Mouse (Mus musculus) heart, embryonic 12.5 days (tissue): ENCODE measurements at regions not wholly inside any gene's neighbourhood (a gene's known extent, or its start where the extent isn't known, plus 50 kb on each side); places are given as distances from the start of the nearest gene placed in this dataset.

Experiments
- ATAC-seq: fragments of 200-750 bp; cut with Nextera tagmentation; 2 replicates; pipeline ENCODE4 v1.8.0; 2017; ENCODE audit warnings: moderate TSS enrichment, moderate library complexity; ENCODE audit not compliant: insufficient number of reproducible peaks, low FRiP score
- H3K27ac ChIP-seq: fragments of 300-500 bp; sonication (generic); 2 replicates; pipeline ENCODE4 v1.5.1; 2016; ENCODE audit warnings: mild to moderate bottlenecking, moderate library complexity; ENCODE audit not compliant: poor library complexity, severe bottlenecking
- H3K27me3 ChIP-seq: fragments of 300-500 bp; sonication (generic); replicated peaks from 2 replicates; pipeline ENCODE4 v1.6.1; 2016; ENCODE audit warnings: mild to moderate bottlenecking, moderate library complexity
- H3K36me3 ChIP-seq: fragments of 300-500 bp; sonication (generic); 2 replicates; pipeline ENCODE4 v1.6.1; 2016; ENCODE audit warnings: mild to moderate bottlenecking, moderate library complexity
- H3K4me1 ChIP-seq: fragments of 300-500 bp; sonication (generic); replicated peaks from 2 replicates; pipeline ENCODE4 v1.6.1; 2016; ENCODE audit warnings: mild to moderate bottlenecking
- H3K4me2 ChIP-seq: fragments of 300-500 bp; sonication (generic); 2 replicates; pipeline ENCODE4 v1.6.1; 2016; ENCODE audit warnings: mild to moderate bottlenecking, moderate library complexity
- H3K4me3 ChIP-seq: fragments of 300-500 bp; sonication (generic); 2 replicates; pipeline ENCODE4 v1.5.1; 2016; ENCODE audit warnings: mild to moderate bottlenecking
- H3K9ac ChIP-seq: fragments of 300-500 bp; sonication (generic); 2 replicates; pipeline ENCODE4 v1.6.1; 2016; ENCODE audit warnings: mild to moderate bottlenecking, moderate library complexity
- H3K9me3 ChIP-seq: fragments of 300-500 bp; sonication (generic); replicated peaks from 2 replicates; pipeline ENCODE4 v1.6.1; 2016; ENCODE audit warnings: mild to moderate bottlenecking, moderate library complexity
- WGBS: fragments of 180-500 bp; shearing (Covaris S2); methylation state at CpG from one replicate; pipeline ENCODE4 v1.1.7; 2016; 5-methylcytosine and 5-hydroxymethylcytosine counted together

DNA sequence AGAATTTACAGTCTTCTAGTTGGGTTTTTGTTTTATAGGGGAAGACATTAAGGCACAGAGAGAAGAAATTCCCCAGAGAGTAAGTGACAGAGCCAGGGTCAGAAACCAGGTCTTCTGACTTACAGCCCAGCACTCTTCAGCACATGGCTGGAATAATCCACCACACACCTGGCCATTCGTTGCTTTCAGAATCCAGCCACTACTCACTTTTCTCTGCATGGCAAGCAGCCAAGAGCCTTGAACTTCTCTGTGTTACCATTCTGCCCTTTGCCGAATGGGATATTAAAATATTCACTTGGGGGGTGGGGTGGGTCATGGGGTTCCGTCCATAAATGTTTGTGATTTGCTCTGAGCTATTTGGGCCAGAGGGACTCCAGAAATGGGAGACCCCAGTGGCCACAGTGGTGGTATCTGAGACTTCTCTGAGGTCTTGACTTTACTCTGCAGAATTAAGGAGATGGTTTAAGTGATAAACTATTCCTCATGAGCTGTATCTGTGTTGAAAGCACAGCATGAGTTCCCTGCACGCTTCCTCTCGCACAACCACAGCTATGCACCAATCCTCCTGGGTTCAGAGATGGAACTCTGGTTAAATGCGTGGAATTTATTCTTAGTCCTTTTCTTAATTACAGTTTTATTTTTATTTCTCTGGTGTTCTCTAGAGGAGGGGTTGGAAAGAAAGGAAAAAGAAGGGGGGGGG is 488.9 kb upstream of the Tnc start:
- no peak for ATAC-seq
- 70% methylated on average over 6 of the region's 6 CpGs for WGBS

DNA sequence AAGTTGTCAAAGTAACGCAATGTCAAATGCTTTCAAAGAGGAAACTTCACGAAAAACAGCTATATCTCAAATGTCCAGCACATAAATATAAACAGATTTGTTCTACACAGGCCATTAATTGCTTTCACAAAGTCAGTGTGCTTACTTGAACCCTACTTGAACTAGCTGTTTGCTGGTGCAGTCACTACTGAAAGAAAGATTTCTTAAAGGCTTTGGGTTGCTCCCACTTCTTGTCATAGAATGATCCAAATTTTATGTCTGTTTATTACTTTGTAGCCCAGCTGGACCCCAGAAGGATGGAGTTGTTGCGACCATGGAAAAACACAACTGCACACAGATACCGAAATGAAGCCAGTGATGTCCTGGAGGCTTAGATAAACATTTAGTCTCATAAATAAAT is 491.2 kb upstream of the Tnc start:
- no peak overlapping the region for H3K27ac ChIP-seq
- no peak for ATAC-seq
- no peaks in the 10 kb centered on the region for H3K4me1 ChIP-seq
- H3K4me3 ChIP-seq: no peak overlapping the region
- no peaks in the 10 kb centered on the region for H3K9me3 ChIP-seq
- no peaks in the 10 kb centered on the region for H3K36me3 ChIP-seq
- H3K4me2 ChIP-seq: no peak overlapping the region
- no peak overlapping the region for H3K9ac ChIP-seq
- H3K27me3 ChIP-seq: no peaks in the 10 kb centered on the region
- WGBS: 80% methylated on average over 4 of the region's 4 CpGs

More for the DNA sequence above, 488.9 kb upstream of the Tnc start:
- H3K4me3 ChIP-seq: no peak overlapping the region
- no peaks in the 10 kb centered on the region for H3K36me3 ChIP-seq
- H3K4me1 ChIP-seq: no peaks in the 10 kb centered on the region
- H3K4me2 ChIP-seq: no peak overlapping the region
- H3K27me3 ChIP-seq: no peaks in the 10 kb centered on the region
- H3K9me3 ChIP-seq: no peaks in the 10 kb centered on the region
- H3K27ac ChIP-seq: no peak overlapping the region
- no peak overlapping the region for H3K9ac ChIP-seq

DNA sequence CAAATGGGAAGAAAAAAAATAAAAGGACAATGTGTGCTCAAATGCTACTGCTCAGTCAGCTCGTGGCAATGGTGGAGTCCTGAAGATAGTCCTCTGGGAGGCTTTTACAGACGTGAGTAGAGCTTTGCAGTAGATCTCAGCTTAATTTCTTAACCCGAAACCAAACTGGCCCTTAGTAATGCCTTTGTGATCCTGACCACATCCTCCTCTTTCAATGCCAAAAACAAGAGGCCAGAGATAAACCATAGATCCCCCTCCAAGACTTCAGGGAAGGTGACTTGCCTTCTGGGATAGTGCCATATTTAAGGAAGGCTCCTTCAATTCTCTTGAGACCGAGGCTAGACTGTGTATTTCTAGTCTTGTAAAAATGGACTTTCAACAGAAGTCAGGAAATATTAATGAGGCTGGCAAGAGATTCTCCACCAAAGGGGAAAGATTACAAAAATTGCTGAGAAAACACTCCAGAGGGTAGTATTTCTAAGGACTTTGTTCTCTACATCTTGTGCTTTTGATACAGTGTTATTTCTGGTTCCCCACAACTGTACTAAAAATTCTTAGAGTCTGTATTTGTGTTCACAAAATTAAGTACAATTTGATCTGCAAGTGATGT is 497.9 kb upstream of the Tnc start:
- ATAC-seq: no peak
- H3K36me3 ChIP-seq: no peaks in the 10 kb centered on the region
- no peak overlapping the region for H3K27ac ChIP-seq
- no peak overlapping the region for H3K4me2 ChIP-seq
- no peaks in the 10 kb centered on the region for H3K27me3 ChIP-seq
- H3K9ac ChIP-seq: no peak overlapping the region
- H3K4me3 ChIP-seq: no peak overlapping the region
- H3K9me3 ChIP-seq: no peaks in the 10 kb centered on the region
- 69% methylated on average over 4 of the region's 4 CpGs for WGBS
- H3K4me1 ChIP-seq: no peaks in the 10 kb centered on the region

DNA sequence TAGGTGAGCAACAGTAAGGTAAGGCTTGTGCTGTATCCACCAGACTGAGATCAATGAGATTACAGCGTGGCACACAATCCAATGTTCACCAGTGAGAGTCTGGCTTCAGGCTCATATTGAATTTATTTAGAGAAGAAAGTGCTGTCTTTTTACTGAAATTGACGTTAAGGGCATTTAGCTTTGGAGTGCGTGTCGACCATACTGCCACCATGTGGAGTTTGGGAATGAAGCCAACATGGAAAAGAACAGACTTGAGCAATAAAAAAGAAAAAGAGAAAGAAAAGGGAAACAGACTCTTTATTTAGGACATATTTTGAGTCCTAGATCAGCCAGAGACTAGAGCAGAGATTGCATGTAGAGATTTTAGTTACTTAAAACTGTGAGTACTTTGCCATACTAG is 499.6 kb upstream of the Tnc start:
- H3K36me3 ChIP-seq: no peaks in the 10 kb centered on the region
- 78% methylated on average over 4 of the region's 4 CpGs for WGBS
- no peaks in the 10 kb centered on the region for H3K9me3 ChIP-seq
- ATAC-seq: no peak
- no peaks in the 10 kb centered on the region for H3K4me1 ChIP-seq
- H3K27me3 ChIP-seq: no peaks in the 10 kb centered on the region
- no peak overlapping the region for H3K27ac ChIP-seq
- H3K9ac ChIP-seq: no peak overlapping the region
- no peak overlapping the region for H3K4me2 ChIP-seq
- no peak overlapping the region for H3K4me3 ChIP-seq

DNA sequence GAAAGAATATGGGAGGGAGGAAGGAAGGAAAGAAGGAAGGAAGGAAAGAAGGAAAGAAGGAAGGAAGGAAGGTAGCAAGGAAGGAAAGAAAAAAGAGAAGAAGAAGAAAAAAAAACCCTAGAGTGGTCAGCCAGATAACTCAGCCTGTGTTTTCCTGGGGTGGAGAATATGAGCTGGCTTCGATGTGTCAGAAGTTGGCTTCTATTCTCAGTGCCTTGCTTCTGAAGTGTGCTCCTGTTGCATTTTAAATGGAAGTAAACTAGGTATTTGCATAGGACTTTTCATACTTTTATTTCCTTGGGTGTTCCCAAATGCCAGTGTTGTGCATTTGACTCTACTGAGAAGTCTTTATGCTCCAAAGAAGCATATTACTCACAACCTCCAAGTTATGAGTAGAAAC is 515.7 kb upstream of the Tnc start:
- H3K9ac ChIP-seq: no peak overlapping the region
- WGBS: 89% methylated on average over 1 of the region's 1 CpGs
- no peak for ATAC-seq
- H3K9me3 ChIP-seq: no peaks in the 10 kb centered on the region
- H3K27ac ChIP-seq: no peak overlapping the region
- H3K4me3 ChIP-seq: no peak overlapping the region
- no peaks in the 10 kb centered on the region for H3K36me3 ChIP-seq
- no peak overlapping the region for H3K4me2 ChIP-seq
- H3K27me3 ChIP-seq: no peaks in the 10 kb centered on the region
- H3K4me1 ChIP-seq: no peaks in the 10 kb centered on the region

DNA sequence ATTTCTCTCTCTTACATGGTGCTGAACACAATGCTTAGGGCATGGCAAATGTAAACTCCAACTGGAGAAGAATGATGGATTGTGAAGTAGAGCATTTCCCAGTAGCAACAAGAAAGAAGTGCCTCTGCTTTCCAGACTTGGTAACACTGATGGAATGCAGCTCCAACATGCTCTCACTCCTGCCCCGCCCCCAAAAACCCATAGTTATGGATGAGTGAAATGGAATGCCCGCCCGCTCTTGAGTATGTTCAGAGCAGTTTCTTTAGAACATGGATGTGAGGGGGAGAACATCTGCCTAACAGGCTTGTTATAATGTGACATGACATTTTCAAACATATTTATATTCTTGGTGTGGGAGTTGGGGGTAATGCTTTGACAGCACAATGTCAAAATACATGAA is 517.2 kb upstream of the Tnc start:
- Histone ChIP-seq H3K36me3 (no peaks in the 10 kb centered on the region), H3K9ac (no peak overlapping the region), H3K4me3 (no peak overlapping the region), H3K9me3 (no peaks in the 10 kb centered on the region), H3K4me2 (no peak overlapping the region), H3K4me1 (no peaks in the 10 kb centered on the region), H3K27ac (no peak overlapping the region), H3K27me3 (no peaks in the 10 kb centered on the region)
- WGBS: 77% methylated on average over 3 of the region's 3 CpGs
- no peak for ATAC-seq

DNA sequence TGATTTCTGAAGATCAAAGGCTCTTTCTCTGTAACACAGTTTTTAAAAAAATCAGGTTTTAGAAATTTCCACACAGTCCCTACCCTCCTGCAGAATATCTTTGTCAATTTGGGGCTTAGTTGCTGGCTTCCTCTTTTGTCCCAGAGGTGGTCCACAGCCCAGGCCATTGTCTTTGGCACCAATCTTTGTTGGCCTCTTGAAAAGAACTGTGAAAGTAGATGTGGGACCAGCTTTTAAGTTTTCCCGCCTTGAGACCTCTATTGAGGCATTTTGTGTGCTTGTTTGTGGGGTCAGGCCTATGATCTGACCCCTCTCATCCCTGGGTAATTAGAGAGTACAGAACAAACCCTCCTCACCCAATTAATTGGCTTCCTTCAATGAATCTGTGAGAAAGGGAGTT is 523.9 kb upstream of the Tnc start:
- Histone ChIP-seq H3K27ac (no peak overlapping the region), H3K9ac (no peak overlapping the region), H3K9me3 (no peaks in the 10 kb centered on the region), H3K4me1 (no peaks in the 10 kb centered on the region), H3K4me2 (no peak overlapping the region), H3K36me3 (no peaks in the 10 kb centered on the region), H3K4me3 (no peak overlapping the region), H3K27me3 (no peaks in the 10 kb centered on the region)
- no peak for ATAC-seq
- 51% methylated on average over 1 of the region's 1 CpGs for WGBS

DNA sequence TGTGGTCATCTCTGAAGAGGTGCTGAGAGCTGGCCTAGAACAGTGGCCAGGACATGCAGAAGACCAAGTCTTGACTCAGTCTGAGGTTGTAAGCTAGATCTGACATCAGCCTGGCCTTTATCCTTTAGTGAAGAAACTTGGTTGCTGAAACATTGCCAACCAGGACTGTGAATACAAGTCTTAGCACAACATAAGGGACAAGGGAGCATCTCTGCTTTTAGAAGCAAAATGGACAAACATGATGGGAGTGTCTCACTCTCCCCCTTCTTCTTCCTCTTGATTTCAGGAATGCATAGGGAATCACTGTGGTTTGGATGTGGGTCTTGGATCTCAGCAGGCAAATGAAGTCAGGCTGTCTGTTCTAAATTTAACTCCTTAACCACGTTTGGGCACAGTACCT is 529.1 kb upstream of the Tnc start:
- no peak overlapping the region for H3K4me3 ChIP-seq
- no peaks in the 10 kb centered on the region for H3K36me3 ChIP-seq
- no peak overlapping the region for H3K4me2 ChIP-seq
- 19% methylated on average over 1 of the region's 1 CpGs for WGBS
- H3K9me3 ChIP-seq: no peaks in the 10 kb centered on the region
- H3K27ac ChIP-seq: no peak overlapping the region
- no peaks in the 10 kb centered on the region for H3K4me1 ChIP-seq
- ATAC-seq: no peak
- no peak overlapping the region for H3K9ac ChIP-seq
- H3K27me3 ChIP-seq: no peaks in the 10 kb centered on the region

DNA sequence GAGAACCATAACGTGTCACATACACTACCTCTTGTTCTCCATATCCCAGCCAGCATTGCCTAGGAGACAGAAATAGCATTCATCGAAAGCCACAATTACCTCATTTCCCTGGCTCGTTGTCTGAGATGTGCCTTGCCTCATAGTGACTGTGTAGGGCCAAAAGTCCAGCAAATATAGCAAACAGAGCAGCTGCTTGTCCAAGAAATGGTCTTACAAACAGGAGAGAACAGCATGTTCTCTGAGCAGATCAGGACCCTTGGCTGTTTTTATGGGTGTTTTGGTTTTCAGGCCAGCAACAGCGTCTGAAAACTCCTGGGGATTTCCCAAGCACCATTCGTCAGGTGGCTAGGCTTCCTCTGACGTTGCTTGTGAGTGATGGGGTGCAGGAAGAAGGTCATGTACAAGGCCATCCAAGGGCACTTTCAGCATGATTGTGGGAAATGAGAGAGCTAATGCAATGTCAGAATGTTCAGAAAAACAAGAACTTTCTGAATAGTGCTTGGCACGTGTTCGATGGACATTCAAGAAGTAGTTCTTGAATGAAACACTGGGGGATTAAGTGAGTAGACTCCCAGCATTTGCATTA is 528.9 kb upstream of the Pappa start:
- WGBS: 54% methylated on average over 8 of the region's 8 CpGs

DNA sequence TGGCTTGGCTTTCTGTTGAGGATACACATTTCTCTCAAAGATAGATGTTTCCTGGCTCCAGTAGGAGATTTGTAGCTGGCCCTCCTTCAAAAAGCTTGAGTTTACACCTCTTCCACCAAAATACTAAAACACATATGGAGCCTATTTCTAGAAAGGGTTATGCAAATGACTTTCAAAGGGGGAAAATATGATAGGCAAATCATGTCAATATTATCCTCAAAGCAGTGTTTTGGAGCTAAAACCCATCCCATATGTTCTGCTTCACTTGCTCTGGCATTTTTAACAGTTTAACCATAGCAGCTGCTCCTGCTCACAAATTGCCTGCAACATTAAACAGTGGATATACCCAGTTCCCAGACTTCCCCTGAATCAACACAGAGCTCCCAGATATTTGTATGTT is 525.5 kb upstream of the Pappa start:
- no peak overlapping the region for H3K9ac ChIP-seq
- no peaks in the 10 kb centered on the region for H3K4me1 ChIP-seq
- no peak overlapping the region for H3K27ac ChIP-seq
- no peaks in the 10 kb centered on the region for H3K9me3 ChIP-seq
- no peak overlapping the region for H3K4me2 ChIP-seq
- H3K36me3 ChIP-seq: no peaks in the 10 kb centered on the region
- ATAC-seq: no peak
- H3K27me3 ChIP-seq: no peaks in the 10 kb centered on the region
- H3K4me3 ChIP-seq: no peak overlapping the region

More for the DNA sequence above, 528.9 kb upstream of the Pappa start:
- no peak overlapping the region for H3K4me2 ChIP-seq
- H3K4me3 ChIP-seq: no peak overlapping the region
- 0 out of 2 replicates have a peak overlapping the region, but pooled peaks have one; percentile 21 for H3K27ac ChIP-seq
- no peak for ATAC-seq
- no peaks in the 10 kb centered on the region for H3K27me3 ChIP-seq
- no peaks in the 10 kb centered on the region for H3K4me1 ChIP-seq
- no peaks in the 10 kb centered on the region for H3K36me3 ChIP-seq
- no peaks in the 10 kb centered on the region for H3K9me3 ChIP-seq
- no peak overlapping the region for H3K9ac ChIP-seq

DNA sequence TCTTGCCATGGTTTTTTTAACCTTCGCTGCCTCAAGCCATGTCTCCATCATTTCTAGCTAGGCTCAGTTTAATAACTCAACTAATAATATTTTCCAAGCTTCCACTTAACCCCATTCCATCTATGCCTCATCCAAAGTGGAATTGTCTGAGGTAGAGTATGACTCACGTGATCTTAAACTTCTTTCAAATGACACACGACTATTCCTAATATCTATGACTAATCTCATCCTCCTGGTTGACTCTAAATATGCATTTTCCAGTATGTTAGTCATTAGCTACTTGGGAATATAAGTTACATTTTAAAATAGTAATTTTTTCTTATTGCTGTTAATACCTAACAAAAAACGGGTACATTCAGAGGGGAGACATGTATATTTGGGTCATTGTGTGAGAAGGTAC is 524.8 kb upstream of the Pappa start:
- Histone ChIP-seq H3K27me3 (no peaks in the 10 kb centered on the region), H3K9me3 (no peaks in the 10 kb centered on the region)

DNA sequence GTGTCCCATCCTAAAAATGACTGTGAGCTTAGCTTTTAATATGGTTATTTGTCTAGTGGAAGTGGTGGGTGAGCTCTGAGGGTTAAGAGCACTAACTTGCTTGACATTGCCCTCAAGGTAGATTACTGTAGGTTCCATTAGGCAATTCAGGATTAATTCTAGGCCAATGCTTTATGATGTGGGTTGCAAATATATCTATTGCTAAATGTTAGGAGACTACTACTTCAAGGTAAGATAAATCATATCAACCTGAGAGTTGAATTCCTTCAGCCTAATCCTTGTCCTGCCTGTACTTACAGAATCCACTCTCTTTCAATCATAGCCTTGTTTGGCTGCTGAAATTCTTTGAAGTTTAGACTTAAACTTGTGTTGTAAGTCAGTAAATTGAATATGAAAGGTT is 501.2 kb upstream of the Pappa start:
- H3K4me2 ChIP-seq: no peak overlapping the region
- ATAC-seq: no peak
- H3K9ac ChIP-seq: no peak overlapping the region
- H3K4me3 ChIP-seq: no peak overlapping the region
- no peaks in the 10 kb centered on the region for H3K36me3 ChIP-seq
- no peaks in the 10 kb centered on the region for H3K27me3 ChIP-seq
- H3K4me1 ChIP-seq: no peaks in the 10 kb centered on the region
- H3K27ac ChIP-seq: no peak overlapping the region
- no peaks in the 10 kb centered on the region for H3K9me3 ChIP-seq

More for the DNA sequence above, 524.8 kb upstream of the Pappa start:
- Histone ChIP-seq H3K4me2 (no peak overlapping the region), H3K4me3 (no peak overlapping the region), H3K4me1 (no peaks in the 10 kb centered on the region), H3K36me3 (no peaks in the 10 kb centered on the region), H3K9ac (no peak overlapping the region), H3K27ac (no peak overlapping the region)
- no peak for ATAC-seq
- 74% methylated on average over 4 of the region's 4 CpGs for WGBS
